Mouse (Mus musculus) common myeloid progenitor, adult 5-6 weeks (primary cell): Measurements from ENCODE around the gene Ermp1. TPM values are rescaled to one million over a fixed set of nuclear protein-coding genes. Genes with fewer than 3 reads are reported as not detected.

Experiments
- ATAC-seq: replicated peaks from 2 replicates; pipeline ENCODE4 v1.8.0; 2016; ENCODE audit warnings: low read depth, mild to moderate bottlenecking, moderate TSS enrichment, inconsistent platforms; ENCODE audit not compliant: poor library complexity, severe bottlenecking
- total RNA-seq: library from RNA; stranded (forward); fragments of 200-1000, 187-1606 nt; gene quantifications from 2 replicates; pipeline ENCODE4 v1.2.3, GENCODE M21; 2017

Ermp1 gene
- total RNA-seq, 1 experiment from 2014 or later = 45.8 TPM

DNA sequence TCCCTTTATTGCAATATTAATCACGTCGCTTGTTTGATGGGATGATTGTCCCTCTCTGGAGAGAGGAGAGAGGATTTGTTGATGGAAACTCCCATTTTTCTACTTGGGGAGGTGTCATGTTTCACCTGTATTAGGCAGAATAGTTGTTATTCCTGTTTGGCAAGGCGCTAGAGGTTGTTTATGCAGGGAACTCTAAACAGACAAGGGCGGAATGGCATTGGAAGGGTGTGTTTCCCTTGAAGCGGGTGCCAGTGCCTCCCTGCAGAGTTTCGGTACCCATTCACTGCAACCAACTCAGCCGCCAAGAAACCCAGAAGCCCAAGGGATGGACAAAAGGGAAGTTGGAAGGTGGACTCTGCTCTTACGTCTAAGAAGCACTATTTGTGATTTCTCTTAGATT, 15.6 kb upstream of the Ermp1 start:
- ATAC-seq = no peak

DNA sequence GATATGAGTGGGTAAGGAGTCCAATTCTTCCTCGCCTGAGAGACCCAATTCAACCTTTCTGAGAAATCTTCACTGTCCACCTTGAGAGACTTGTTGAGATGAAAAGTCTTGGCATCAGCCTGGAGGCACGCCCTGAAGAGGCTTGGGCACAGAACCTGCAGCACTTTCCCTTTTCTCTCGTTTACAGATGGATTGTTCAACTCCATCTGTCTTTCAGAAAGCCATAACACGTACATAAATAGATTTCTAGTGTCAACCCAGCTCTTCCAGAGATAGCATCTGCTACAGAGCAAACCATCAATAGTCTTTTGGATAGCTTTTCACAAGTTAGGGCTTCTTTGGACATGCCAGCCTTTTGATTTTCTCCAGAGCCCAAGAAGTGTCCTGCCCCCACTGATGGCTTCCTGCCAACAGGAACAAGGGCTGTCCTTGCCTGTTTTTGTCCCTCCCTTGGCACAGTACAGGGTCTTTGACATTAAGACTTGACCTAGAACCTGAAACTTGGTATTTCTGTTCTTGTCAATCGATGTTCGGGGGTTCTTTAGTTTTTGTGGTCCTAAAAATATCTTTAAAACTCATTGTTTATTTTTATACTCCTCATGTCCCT, 13.9 kb upstream of the Ermp1 start:
- no peak for ATAC-seq

DNA sequence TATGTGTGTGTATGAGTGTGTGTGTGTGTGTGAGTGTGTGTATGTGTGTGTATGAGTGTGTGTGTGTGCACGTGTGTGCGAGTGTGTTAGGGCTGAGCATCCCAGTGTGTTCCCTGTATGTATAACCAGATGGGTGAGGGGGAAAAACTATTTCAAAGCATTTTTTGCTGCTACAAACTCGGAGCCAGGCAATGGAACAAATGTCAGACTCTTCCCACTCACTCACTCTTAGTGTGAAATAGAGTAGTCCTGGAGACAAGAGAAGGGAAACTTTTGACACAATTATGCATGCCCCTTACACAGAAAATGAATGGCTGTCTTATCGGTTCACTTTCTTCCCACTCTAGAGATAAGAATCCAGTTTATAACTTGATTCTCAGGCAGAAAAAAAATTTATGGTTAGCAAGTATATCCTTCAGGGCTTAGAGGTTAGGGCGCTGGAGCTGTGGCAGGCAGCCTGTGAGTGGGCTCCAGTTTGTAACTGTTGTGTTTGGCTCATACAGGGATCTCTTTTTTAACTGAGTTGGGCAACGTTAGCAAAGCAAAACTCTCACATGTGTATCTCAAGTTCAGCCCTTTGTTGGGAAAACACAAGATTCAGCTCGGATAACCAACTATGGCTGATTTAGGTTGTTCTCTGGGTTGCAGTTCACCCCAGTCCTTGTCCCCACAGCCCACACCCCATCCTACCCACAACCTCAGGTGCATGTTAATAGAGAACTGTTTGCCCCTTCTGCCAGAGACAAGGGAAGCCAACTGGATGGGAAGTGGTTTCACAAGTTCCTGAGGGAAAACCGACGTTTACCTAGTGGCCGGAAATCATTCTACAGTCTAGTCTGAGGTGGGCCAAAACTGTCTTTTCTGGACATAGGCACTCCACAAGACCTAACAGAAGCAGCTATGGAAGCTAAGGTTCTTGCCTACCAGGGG, 12.9 kb upstream of the Ermp1 start:
- 0 out of 2 replicates have a peak, but pooled peaks have one; percentile 36 for ATAC-seq

DNA sequence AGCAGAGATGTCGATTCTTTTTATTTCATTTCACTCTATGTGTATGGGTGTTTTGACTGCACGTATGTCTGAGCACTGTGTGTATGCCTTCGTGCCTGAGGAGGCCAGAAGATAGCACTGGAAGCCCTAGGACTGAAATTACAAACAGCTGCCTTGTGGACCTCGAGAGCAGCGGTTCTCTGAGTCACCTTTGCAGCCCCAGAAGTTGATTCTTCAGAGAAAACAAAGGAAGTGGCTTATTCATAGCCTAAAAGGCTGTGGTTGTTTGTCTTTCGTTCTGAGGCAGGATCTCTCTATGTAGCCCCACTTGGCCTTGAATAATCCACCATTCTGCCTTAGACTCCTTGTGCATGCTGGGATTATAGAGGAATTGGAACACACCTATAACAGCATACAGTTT, 11.5 kb upstream of the Ermp1 start:
- no peak for ATAC-seq

DNA sequence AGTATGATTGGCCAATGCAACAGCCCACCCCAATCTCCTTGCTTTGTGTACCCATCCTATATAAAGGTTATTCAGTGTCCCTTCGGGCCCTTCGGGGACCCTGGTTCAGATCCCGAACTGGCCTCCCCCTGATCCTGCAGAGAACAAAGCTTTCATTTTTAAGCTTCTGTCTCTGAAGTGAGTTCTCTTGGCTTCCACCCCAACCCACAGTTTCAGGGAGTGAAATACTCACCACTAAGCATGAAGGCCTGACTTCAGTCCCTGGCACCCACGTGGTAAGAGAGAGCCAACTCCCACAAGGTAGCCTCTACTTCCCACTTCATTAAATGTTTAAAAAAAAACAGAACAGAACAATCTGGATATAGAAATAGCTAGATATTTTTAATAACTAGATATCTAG, 10.6 kb upstream of the Ermp1 start:
- ATAC-seq = no peak

DNA sequence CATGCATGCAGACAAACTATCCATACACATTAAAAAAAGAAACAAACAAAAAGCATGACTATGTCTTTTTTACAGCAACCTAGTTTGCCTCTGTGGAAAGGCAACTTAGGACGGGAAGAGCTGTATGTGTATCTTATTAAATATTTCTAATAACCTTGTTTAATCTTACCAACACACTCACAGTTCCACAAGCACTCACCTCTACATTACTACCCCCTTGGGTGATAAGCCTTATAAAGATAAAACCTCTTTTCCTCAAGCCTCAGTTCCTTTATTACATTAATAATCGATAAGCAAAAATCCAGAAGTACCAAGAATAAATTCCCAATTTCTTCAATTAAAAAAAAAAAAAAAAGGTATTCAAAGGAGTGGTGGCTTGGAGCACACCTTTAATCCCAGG, 9.3 kb upstream of the Ermp1 start:
- no peak for ATAC-seq

DNA sequence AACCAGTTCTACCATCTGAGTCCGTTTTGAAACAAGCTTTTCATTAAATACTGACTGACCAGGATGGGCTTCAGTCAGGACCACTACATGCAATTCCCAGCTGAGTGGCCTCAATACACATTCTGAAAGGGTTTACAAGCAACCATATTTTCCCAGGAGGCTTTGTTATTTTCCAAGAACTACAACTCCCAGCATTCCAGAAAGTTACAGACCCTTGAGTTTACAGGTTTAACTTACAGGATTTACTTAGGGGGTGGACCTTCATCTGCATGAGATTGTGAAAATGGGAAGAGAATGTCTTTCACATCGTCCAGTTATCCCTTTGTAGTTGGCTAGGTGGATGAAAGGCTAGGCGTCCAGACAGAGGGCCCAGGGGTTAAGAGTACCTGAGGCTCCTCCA, 8.8 kb upstream of the Ermp1 start:
- ATAC-seq = no peak

DNA sequence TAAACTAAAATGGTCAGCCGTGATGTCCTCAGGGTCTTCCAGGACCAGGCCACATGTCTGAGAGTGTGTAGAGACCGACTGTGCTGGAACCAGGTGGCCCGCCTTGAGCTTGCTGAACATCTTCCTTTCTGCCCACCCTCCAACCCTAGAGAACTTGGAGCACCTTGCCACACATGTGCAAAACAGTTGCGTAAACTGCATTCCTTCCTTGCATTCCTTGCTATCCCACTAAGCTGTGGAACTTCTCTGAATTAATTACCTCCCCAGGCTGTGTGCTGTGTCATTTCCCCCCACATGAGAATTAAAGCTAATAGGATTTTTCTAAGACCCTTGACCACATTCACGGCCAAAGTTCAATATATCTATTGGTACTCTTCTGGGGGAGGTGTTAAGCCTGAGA, 8.4 kb upstream of the Ermp1 start:
- no peak for ATAC-seq

DNA sequence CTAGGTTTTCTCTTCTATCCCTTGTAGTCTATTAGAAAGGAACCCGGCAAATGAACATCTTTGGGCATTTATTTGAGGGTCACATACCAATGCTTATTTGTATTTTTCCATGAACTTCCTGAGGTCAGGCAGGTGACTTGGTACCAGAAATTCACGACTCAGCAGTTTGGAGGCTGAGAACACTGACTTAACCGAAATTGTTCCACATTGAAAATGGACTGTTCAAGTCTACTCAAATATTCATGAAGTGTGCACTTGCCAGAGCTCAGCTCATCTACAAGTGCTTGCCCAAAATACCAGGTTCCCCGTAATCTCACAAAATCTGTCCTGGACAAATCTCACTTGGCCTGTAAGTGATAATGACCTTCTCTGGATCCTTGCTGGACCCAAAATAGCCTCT, 7.8 kb upstream of the Ermp1 start:
- no peak for ATAC-seq

DNA sequence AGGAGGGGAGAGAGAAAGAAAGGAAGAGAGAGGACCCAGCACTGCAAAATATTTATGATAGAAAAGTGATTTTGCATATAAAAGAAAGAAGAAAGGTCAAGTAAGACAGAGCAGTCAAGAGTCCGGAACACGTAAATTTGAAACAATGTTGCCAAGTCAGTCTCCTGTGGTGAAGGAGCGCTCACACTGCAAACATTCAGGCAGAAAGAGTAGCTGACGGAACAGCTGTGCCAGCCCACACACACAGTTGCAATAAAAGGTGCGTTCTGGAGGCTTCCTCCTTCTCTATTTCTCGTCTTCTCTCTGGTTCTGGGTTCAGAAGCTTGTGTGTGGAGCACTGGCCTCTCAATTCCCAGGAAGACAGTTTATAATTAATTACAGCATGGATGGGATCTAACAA, 6.9 kb upstream of the Ermp1 start:
- no peak for ATAC-seq

DNA sequence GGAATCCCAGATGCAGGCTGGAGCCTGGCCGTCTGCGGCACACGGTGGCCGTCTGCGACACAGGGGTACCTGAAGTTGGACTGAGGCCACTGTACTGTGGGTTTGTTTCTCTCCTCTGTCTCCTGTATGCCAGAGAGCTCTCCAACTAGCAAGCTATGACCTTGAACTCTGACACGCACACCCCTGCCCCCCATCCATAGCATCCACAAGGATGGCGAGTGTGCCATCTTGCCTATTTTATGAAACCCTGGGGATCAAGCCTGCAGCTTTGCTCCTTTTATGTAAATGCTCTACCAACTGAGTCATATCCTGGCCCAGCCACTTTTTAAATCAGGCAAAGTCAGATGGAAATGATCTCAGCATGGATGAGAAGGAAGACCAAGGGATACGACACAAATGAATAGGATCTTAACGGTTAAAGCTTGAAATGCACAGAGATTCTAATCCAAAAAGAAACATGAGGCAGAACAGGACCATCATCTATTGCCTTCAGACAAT, 5.6 kb upstream of the Ermp1 start:
- no peak for ATAC-seq

DNA sequence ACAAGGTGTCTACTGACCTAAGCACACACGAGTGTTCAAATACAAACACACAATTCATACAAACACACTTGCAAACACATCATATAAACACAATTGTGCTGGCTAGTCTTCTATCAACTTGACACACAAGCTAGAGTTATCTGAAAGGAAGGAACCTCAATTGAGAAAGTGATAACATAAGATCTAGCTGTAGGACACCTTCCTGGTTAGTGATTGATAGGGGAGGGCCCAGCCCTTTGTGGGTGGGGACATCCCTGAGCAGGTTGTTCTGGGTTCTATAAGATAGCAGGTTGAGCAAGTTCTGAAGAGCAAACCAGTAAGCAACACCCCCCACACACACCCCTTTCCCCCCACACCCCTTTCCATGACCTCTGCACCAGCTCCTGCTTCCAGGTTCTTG, 1.5 kb upstream of the Ermp1 start:
- no peak for ATAC-seq

DNA sequence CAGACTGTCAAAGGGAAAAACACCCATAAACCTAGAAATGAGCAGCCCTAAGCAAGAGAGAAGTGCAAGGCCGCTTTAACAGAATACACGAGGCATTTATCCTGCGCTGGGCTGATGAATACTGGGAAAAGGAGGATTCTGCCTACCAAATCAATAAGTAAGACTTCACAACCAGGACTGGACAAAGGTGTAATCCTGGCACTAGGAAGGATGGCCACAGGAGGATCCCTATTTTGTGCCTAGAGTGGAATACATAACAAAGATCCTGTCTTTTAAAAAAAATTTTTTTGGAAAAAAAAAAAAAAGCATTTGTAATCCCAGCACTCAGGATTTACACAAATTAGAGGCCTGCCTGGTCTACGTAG, 317 bp upstream of the Ermp1 start:
- ATAC-seq = no peak

DNA sequence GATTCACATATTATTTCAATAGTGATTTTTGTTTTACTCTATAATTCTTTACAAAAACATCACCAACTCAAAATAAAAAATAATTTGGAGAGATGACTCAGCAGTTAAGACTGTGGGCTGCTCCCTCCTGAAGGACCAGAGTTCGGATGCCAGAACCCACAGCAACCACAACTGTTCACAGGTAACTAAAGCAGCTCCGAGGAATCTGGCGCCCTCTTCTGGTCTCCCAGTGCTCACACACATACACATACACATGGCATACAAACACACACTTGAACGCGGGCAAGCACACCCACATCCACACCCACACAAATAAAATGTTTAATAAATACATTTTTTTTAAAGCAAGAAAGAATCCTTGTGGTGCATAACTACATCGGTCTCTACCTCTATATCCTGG, 3.5 kb downstream of the Ermp1 start:
- no peak for ATAC-seq

DNA sequence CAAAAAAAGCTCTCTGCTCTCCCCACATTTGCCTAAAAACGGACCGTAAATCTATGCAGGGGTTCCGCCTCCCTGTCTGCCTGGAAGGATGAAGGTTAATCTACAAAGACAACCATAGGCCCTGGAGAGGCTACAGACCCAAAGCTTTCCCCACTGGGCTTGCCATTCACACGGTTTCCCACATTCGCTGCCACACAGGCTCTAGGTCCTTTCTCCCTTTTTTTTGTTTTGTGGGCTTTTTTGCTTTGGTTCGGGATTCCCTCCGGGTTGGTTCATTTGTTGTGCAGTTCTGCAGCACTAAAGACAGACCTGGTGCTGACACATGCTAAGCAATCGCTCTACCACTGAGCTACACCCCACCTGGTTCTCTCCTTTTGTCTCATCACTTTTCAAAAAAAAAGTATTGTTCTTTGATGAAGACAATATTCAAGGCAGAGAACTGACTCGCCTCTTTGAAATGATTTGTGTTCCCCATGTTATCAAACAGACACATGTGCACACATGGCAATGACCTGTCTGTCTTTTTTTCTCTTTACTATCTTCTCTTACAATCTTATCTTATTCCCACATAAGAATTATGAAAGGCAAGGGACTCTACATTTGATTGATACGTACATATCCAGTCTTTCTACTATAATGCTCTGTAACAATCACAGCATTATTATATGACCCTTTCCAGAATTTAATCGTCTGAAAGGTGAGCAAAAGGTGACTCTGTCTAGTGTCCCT, 4.9 kb downstream of the Ermp1 start:
- no peak for ATAC-seq

DNA sequence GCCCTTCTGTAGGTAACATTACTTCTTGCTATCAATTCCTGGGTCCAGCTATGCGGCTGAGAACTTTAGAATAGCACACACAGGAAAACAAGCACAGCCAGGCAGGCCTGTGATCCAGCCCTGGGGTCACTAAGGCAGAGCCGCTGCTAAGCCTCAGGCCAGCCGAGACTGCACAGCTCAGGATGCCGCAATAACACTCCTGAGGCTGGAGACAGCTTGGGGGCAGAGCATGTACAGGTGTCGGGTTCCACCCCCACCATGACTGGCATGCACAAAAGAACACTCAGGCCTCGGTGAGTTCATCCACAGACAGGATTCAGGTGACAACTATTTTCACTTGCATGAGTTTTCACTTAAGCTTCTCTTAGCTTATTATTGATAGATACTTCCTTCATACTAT, 6.0 kb downstream of the Ermp1 start:
- ATAC-seq = no peak

DNA sequence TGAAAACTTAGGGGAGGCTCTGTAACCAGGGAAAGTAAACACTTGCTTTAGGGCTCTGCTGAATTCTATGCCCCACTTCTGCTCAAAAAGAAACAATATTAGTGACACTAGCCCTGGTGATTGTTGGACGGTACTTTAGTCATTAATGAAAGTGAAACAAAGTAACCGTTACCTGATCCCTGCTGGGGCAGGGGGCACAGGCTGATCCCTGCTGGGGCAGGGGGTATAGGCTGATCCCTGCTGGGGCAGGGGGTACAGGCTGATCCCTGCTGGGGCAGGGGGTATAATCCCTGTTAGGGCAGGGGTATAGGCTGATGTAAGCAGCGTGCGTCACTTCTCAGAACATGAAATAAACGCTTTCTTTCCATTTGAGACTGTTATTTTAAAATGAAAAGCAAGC, 6.7 kb downstream of the Ermp1 start:
- no peak for ATAC-seq

DNA sequence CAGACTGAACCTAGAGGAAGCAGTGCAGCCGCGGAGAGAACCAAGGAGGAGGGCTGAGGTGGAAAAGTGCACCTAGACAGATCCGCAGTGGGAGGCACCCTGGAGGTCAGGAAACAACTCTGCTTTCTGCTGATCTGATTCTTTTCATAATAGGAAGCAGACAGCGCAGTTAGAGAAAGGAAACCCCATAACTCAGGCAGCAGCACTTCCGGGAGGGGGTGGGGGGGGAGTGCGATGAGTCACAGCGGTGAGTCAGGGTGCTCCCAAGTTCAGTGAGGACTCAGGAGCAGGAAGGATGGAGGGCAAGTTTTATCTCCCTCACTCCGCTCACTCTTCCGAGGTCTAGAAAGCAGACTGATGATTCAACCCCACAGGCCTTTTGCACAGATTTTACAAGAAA, 7.2 kb downstream of the Ermp1 start:
- ATAC-seq = peak; percentile 71

DNA sequence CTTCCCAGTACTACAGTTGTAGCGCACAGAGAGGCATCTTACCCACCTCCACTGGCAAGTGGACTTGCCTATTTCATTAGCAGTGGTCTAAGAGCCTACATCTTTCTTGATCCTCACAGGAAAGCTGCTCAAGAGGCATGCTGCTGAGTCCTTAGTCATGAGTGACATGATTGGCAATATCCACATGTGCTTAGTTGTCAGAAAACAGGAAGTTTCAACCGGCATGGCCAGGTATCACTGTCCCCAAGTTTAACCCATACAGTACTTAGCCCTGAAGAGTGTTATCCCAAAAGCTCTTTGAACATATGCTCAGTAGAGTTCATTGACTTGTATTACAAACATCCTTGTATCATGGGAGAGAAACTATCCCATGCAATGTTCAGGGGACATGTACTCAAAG, 36.1 kb downstream of the Ermp1 start:
- ATAC-seq = no peak

DNA sequence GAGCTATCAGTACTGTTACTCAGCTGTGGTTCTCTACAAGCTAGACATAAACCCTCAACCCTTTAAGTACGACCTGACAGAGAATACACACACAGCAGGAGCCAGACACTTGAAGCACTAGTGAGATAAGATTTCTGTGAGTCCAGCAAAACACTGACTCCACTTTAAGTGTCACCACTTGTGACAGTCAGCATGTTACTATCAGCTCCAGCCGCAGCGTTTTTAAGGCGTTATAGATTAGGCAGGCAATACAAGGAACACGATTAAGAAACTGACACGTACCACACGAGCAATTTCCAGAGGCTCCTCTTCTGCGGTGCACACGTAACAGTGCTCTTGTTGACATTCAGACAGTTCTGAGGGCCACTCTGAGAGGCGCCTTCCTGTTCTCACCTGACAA, 37.3 kb downstream of the Ermp1 start:
- no peak for ATAC-seq

DNA sequence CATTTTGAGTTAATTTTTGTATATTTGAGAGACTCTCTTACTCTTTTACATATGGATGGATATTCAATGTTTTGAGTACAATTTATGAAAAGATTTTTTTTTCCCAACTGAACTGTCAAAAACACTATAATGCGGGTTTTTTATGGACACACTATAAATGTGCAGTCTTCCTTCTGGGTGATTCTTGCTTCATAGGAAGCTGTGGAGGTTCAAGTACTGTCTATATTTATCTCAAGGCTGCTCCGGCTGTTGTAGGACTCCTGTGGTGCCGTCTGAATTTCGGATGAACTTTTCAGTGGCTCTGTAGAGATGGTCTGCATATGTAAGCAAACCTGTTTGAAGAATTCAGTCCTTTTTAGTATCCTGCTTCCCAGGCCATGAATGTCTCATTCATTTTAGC, 40.0 kb downstream of the Ermp1 start:
- ATAC-seq = no peak
